Mouse (Mus musculus) forebrain, embryonic 12.5 days (tissue): ENCODE data around the gene Trpm3. TPM values are rescaled to one million over a fixed set of nuclear protein-coding genes. Genes with fewer than 3 reads are reported as not detected.

Experiments
- ATAC-seq: fragments of 200-750 bp; cut with Nextera tagmentation; 2 replicates; pipeline ENCODE4 v1.8.0; 2017; ENCODE audit warnings: moderate TSS enrichment; ENCODE audit not compliant: low FRiP score
- H3K27ac ChIP-seq: fragments of 300-500 bp; sonication (generic); 2 replicates; pipeline ENCODE4 v1.5.1; 2016; ENCODE audit warnings: mild to moderate bottlenecking
- H3K27me3 ChIP-seq: fragments of 300-500 bp; sonication (generic); 2 replicates; pipeline ENCODE4 v1.6.1; 2016; ENCODE audit warnings: mild to moderate bottlenecking
- H3K36me3 ChIP-seq: fragments of 300-500 bp; sonication (generic); replicated peaks from 2 replicates; pipeline ENCODE4 v1.6.1; 2016; ENCODE audit warnings: mild to moderate bottlenecking
- H3K4me1 ChIP-seq: fragments of 300-500 bp; sonication (generic); 2 replicates; pipeline ENCODE4 v1.6.1; 2016
- H3K4me2 ChIP-seq: fragments of 300-500 bp; sonication (generic); 2 replicates; pipeline ENCODE4 v1.6.1; 2016; ENCODE audit warnings: mild to moderate bottlenecking, moderate library complexity
- H3K4me3 ChIP-seq: fragments of 300-500 bp; sonication (generic); replicated peaks from 2 replicates; pipeline ENCODE4 v1.5.1; 2016; ENCODE audit warnings: mild to moderate bottlenecking
- H3K9ac ChIP-seq: fragments of 300-500 bp; sonication (generic); 2 replicates; pipeline ENCODE4 v1.6.1; 2016; ENCODE audit warnings: mild to moderate bottlenecking
- H3K9me3 ChIP-seq: fragments of 300-500 bp; sonication (generic); 2 replicates; pipeline ENCODE4 v1.6.1; 2016
- WGBS: fragments of 180-500 bp; shearing (Covaris S2); methylation state at CpG from one replicate; pipeline ENCODE4 v1.1.7; 2016; 5-methylcytosine and 5-hydroxymethylcytosine counted together
- polyA plus RNA-seq: library from polyadenylated mRNA; unstranded; fragments of >200 nt; fragmentation: Nextera tagmentation; extraction: Ambion mirVana; gene quantifications from 2 replicates; pipeline ENCODE4 v1.2.1, GENCODE M21; 2016

Gene Trpm3
- polyA plus RNA-seq, 1 experiment from 2014 or later, result 16.6 TPM

GRCm38 (mm10) chr19:22962001-22962708 lies 823.3 kb downstream of the Trpm3 start:
- Histone ChIP-seq H3K27ac (no peak overlapping the region), H3K4me1 (peaks cover 24% of the 10 kb centered on the region), H3K9ac (no peak overlapping the region), H3K4me2 (no peak overlapping the region; the same call in 1 of the 2 replicates), H3K27me3 (0 out of 2 replicates have a peak, but pooled peaks cover 4% of the 10 kb centered on the region), H3K4me3 (no peak overlapping the region), H3K36me3 (no peaks in the 10 kb centered on the region), H3K9me3 (no peaks in the 10 kb centered on the region)
- 41% methylated on average over 12 of the region's 12 CpGs for WGBS
- no peak for ATAC-seq

GRCm38 (mm10) chr19:22962731-22963130 lies 823.9 kb downstream of the Trpm3 start:
- no peak overlapping the region for H3K9ac ChIP-seq
- no peaks in the 10 kb centered on the region for H3K9me3 ChIP-seq
- no peak overlapping the region for H3K4me3 ChIP-seq
- 49% methylated on average over 8 of the region's 8 CpGs for WGBS
- no peak overlapping the region for H3K27ac ChIP-seq
- no peaks in the 10 kb centered on the region for H3K36me3 ChIP-seq
- 0 out of 2 replicates have a peak, but pooled peaks cover 4% of the 10 kb centered on the region for H3K27me3 ChIP-seq
- ATAC-seq, result no peak
- no peak overlapping the region for H3K4me2 ChIP-seq
- peaks cover 24% of the 10 kb centered on the region for H3K4me1 ChIP-seq

GRCm38 (mm10) chr19:22963726-22964398 lies 825.0 kb downstream of the Trpm3 start:
- Histone ChIP-seq H3K9ac (no peak overlapping the region), H3K27ac (no peak overlapping the region), H3K4me2 (no peak overlapping the region), H3K9me3 (no peaks in the 10 kb centered on the region), H3K4me3 (no peak overlapping the region), H3K36me3 (no peaks in the 10 kb centered on the region), H3K4me1 (peaks cover 17% of the 10 kb centered on the region), H3K27me3 (0 out of 2 replicates have a peak, but pooled peaks cover 4% of the 10 kb centered on the region)
- no peak for ATAC-seq
- WGBS, result 87% methylated on average over 6 of the region's 6 CpGs

- no peak for ATAC-seq
- H3K36me3 ChIP-seq, result no peaks in the 10 kb centered on the region
- WGBS, result 89% methylated on average over 6 of the region's 6 CpGs
These were observed 826.6 kb downstream of the Trpm3 start for GRCm38 (mm10) chr19:22965470-22965869.

GRCm38 (mm10) chr19:22973294-22973693 lies 834.4 kb downstream of the Trpm3 start:
- H3K4me2 ChIP-seq, result no peak overlapping the region
- H3K27ac ChIP-seq, result no peak overlapping the region
- no peaks in the 10 kb centered on the region for H3K9me3 ChIP-seq
- no peaks in the 10 kb centered on the region for H3K27me3 ChIP-seq
- no peak for ATAC-seq
- H3K4me1 ChIP-seq, result no peaks in the 10 kb centered on the region
- no peak overlapping the region for H3K4me3 ChIP-seq
- 82% methylated on average over 3 of the region's 3 CpGs for WGBS
- H3K9ac ChIP-seq, result no peak overlapping the region
- H3K36me3 ChIP-seq, result no peaks in the 10 kb centered on the region

More at GRCm38 (mm10) chr19:22965470-22965869, 826.6 kb downstream of the Trpm3 start:
- H3K4me1 ChIP-seq, result peaks cover 17% of the 10 kb centered on the region
- H3K9ac ChIP-seq, result no peak overlapping the region
- H3K27ac ChIP-seq, result no peak overlapping the region
- 0 out of 2 replicates have a peak, but pooled peaks cover 4% of the 10 kb centered on the region for H3K27me3 ChIP-seq
- no peaks in the 10 kb centered on the region for H3K9me3 ChIP-seq
- no peak overlapping the region for H3K4me3 ChIP-seq
- no peak overlapping the region for H3K4me2 ChIP-seq

- Histone ChIP-seq H3K4me3 (no peak overlapping the region), H3K27ac (no peak overlapping the region), H3K4me1 (no peaks in the 10 kb centered on the region), H3K27me3 (no peaks in the 10 kb centered on the region), H3K9ac (no peak overlapping the region), H3K4me2 (no peak overlapping the region), H3K36me3 (no peaks in the 10 kb centered on the region), H3K9me3 (no peaks in the 10 kb centered on the region)
- no peak for ATAC-seq
- 90% methylated on average over 5 of the region's 5 CpGs for WGBS
These were observed 834.9 kb downstream of the Trpm3 start for GRCm38 (mm10) chr19:22973727-22974126.

- Histone ChIP-seq H3K9ac (no peak overlapping the region), H3K36me3 (no peaks in the 10 kb centered on the region), H3K4me1 (no peaks in the 10 kb centered on the region), H3K27ac (no peak overlapping the region), H3K9me3 (no peaks in the 10 kb centered on the region), H3K4me2 (no peak overlapping the region), H3K4me3 (no peak overlapping the region), H3K27me3 (no peaks in the 10 kb centered on the region)
- no peak for ATAC-seq
- WGBS, result 94% methylated on average over 5 of the region's 5 CpGs
These were observed 837.0 kb downstream of the Trpm3 start for GRCm38 (mm10) chr19:22975801-22976200.

GRCm38 (mm10) chr19:22977508-22977907 lies 838.7 kb downstream of the Trpm3 start:
- Histone ChIP-seq H3K4me2 (no peak overlapping the region), H3K27me3 (no peaks in the 10 kb centered on the region), H3K36me3 (no peaks in the 10 kb centered on the region), H3K9me3 (no peaks in the 10 kb centered on the region), H3K4me1 (no peaks in the 10 kb centered on the region), H3K27ac (no peak overlapping the region), H3K9ac (no peak overlapping the region), H3K4me3 (no peak overlapping the region)
- WGBS, result 64% methylated on average over 5 of the region's 5 CpGs
- ATAC-seq, result no peak

- no peak overlapping the region for H3K4me2 ChIP-seq
- H3K4me3 ChIP-seq, result no peak overlapping the region
- H3K36me3 ChIP-seq, result no peaks in the 10 kb centered on the region
- H3K9me3 ChIP-seq, result no peaks in the 10 kb centered on the region
- H3K4me1 ChIP-seq, result no peaks in the 10 kb centered on the region
- no peaks in the 10 kb centered on the region for H3K27me3 ChIP-seq
- WGBS, result 93% methylated on average over 7 of the region's 7 CpGs
- no peak overlapping the region for H3K9ac ChIP-seq
- no peak for ATAC-seq
- no peak overlapping the region for H3K27ac ChIP-seq
These were observed 839.9 kb downstream of the Trpm3 start for GRCm38 (mm10) chr19:22978763-22979162.

GRCm38 (mm10) chr19:22979191-22979590 lies 840.3 kb downstream of the Trpm3 start:
- no peak overlapping the region for H3K27ac ChIP-seq
- no peaks in the 10 kb centered on the region for H3K9me3 ChIP-seq
- ATAC-seq, result no peak
- 79% methylated on average over 1 of the region's 1 CpGs for WGBS
- no peaks in the 10 kb centered on the region for H3K27me3 ChIP-seq
- no peak overlapping the region for H3K4me2 ChIP-seq
- H3K9ac ChIP-seq, result no peak overlapping the region
- H3K36me3 ChIP-seq, result no peaks in the 10 kb centered on the region
- no peaks in the 10 kb centered on the region for H3K4me1 ChIP-seq
- H3K4me3 ChIP-seq, result no peak overlapping the region

GRCm38 (mm10) chr19:22987914-22988313 lies 849.1 kb downstream of the Trpm3 start:
- Histone ChIP-seq H3K36me3 (no peaks in the 10 kb centered on the region), H3K4me1 (no peaks in the 10 kb centered on the region), H3K9me3 (no peaks in the 10 kb centered on the region), H3K4me3 (no peak overlapping the region), H3K27ac (no peak overlapping the region), H3K4me2 (no peak overlapping the region), H3K9ac (no peak overlapping the region), H3K27me3 (no peaks in the 10 kb centered on the region)
- 95% methylated on average over 12 of the region's 12 CpGs for WGBS
- ATAC-seq, result no peak

- no peak overlapping the region for H3K9ac ChIP-seq
- WGBS, result 80% methylated on average over 4 of the region's 4 CpGs
- no peaks in the 10 kb centered on the region for H3K9me3 ChIP-seq
- no peak for ATAC-seq
- H3K4me2 ChIP-seq, result no peak overlapping the region
- no peaks in the 10 kb centered on the region for H3K4me1 ChIP-seq
- no peak overlapping the region for H3K4me3 ChIP-seq
- H3K27ac ChIP-seq, result no peak overlapping the region
- no peaks in the 10 kb centered on the region for H3K27me3 ChIP-seq
- no peaks in the 10 kb centered on the region for H3K36me3 ChIP-seq
These were observed 855.1 kb downstream of the Trpm3 start for GRCm38 (mm10) chr19:22993946-22994345.

- no peak overlapping the region for H3K27ac ChIP-seq
- H3K27me3 ChIP-seq, result no peaks in the 10 kb centered on the region
- H3K9me3 ChIP-seq, result no peaks in the 10 kb centered on the region
- no peaks in the 10 kb centered on the region for H3K36me3 ChIP-seq
- ATAC-seq, result no peak
- H3K4me2 ChIP-seq, result no peak overlapping the region
- no peaks in the 10 kb centered on the region for H3K4me1 ChIP-seq
- no peak overlapping the region for H3K4me3 ChIP-seq
- WGBS, result 89% methylated on average over 5 of the region's 5 CpGs
- no peak overlapping the region for H3K9ac ChIP-seq
These were observed 855.7 kb downstream of the Trpm3 start for GRCm38 (mm10) chr19:22994531-22994930.
